Mouse (Mus musculus) left cerebral cortex, adult 9 months (tissue): ENCODE measurements around the gene Chst3.
"Not testable (repeated sequence)": the region's sequence is repeated elsewhere in the genome, so short reads cannot be mapped to it uniquely, and the experiment has no call there.

Source experiments
- DNase-seq, 2 experiments: peaks; one replicate each; pipeline ENCODE4 v3.0.0; 2022; ENCODE audit warnings: low spot score in 2 of 2

The Chst3 gene

DNA sequence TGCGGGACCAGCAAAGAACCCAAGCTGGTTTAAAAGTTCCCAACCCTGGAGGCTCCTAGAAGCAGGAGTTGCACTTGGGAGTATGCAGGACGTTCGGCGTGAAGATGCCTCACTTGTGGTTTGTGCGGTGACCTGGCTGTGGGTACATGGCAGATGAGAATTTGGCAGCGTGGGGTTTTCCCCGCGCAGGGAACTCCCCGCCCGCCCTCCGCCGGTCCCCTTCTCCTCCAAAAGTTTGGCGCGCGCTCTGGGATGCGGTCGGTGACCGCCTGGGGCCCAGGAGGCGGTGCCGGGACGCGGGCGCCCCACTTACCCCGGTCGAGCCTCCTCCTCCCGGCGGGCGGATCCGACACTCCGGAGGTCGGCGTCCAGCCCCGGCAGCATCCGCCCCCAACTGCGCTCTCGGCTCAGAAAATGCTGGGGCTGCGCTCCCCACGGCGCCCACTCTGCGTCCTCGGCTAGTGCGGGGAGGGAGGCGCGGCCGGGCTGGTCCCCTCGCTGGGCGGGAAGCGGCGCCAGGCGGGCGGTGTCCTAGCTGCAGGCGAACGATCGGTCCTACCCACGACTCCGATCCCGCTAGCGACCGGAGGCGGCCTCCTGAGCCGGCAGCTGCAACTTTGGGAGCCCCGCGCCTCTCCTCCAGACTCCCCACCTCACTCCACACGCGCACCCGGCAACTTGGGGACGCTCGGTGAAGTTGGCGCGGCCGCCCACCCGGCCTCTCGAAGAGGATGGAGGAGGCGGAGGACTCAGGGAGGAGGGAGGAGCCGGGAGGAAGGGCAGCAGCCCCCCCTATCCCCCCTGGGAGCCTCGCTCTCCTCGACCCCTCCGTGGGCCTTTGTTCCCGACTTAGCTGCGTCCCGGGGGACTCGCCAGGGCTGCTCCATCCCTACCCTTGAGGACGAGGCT is at the start of gene Chst3:
Gene Chst3 (minus strand): TSS at position 670 of the 909 bp plus-strand sequence.
- no peak for DNase-seq

DNA sequence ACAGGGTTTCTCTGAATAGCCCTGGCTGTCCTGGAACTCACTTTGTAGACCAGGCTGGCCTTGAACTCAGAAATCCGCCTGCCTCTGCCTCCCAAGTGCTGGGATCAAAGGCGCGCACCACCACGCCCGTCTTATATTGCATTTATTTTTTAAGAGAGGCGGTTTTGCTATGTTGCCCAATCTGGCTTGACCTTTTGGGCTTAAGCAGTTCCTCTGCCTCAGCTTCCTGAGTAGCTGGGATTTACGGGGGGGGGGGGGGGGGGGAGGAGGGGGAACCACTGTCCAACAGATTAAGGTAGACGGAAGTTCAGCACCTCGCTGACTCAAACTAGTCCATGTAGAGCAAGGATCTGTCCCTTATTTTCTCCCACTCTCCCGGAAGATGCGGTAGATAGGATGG is 49.7 kb upstream of the Chst3 start:
- DNase-seq, result no peak

DNA sequence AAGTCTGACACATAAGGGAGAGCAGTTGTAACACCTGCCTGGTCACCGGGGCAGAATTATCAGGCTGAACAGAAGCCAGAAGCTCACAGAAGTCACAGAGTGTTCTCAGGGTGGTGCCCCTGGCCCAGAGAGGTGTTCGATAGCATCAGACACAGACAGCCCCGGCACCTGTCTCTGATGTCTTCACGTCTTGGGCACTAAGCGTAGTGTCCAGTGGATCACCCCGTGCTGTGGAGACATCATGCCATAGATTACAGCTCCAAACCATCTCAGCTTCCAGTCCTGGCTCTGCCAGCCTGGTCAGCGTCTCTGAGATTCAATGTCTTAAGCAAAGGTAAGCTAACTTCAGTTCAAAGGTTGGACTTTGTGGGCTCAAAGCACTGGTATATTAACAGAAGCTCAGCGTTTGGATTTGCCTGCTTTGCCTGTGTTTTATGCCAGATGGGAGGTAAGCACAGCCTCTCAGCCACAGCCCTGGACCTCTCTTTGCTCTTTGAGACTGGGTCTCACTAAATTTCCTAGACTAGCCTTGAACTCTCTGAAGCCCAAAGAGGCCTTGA is 47.9 kb upstream of the Chst3 start:
- no peak for DNase-seq

- DNase-seq, result no peak
Measured at GRCm38 (mm10) chr10:60265252-60265651, 46.2 kb upstream of the Chst3 start.

GRCm38 (mm10) chr10:60263351-60263750 is 44.3 kb upstream of the Chst3 start:
- no peak for DNase-seq

DNA sequence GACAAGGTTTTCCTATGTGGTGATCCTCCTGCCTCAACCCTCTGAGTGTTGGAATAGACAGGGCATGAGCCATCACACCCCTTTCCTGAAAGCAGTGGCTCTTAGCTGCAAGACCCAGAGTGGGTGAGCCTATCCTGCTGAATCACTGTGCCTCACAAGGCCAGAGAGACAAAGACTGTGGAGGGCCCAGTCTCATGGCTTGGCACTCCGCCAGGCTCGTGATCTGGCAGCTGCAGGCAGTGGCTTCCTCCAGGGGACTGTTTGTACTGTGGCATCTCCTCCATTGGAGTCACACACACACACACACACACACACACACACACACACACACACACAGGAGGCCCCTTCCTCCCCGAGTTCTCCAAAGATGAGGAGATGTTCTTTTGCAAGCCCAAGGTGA is 43.3 kb upstream of the Chst3 start:
- peak in 1 of 2 experiments; percentile 84 for DNase-seq

- no peak for DNase-seq
Measured at GRCm38 (mm10) chr10:60261530-60261929, 42.5 kb upstream of the Chst3 start.

GRCm38 (mm10) chr10:60260557-60261294 is 41.7 kb upstream of the Chst3 start:
- DNase-seq, result no peak

GRCm38 (mm10) chr10:60257261-60257825 is 38.3 kb upstream of the Chst3 start:
- no peak for DNase-seq

- DNase-seq, result no peak
Measured at GRCm38 (mm10) chr10:60256088-60256487, 37.0 kb upstream of the Chst3 start.

- DNase-seq, result no peak
Measured at GRCm38 (mm10) chr10:60252606-60253005, 33.5 kb upstream of the Chst3 start.

DNA sequence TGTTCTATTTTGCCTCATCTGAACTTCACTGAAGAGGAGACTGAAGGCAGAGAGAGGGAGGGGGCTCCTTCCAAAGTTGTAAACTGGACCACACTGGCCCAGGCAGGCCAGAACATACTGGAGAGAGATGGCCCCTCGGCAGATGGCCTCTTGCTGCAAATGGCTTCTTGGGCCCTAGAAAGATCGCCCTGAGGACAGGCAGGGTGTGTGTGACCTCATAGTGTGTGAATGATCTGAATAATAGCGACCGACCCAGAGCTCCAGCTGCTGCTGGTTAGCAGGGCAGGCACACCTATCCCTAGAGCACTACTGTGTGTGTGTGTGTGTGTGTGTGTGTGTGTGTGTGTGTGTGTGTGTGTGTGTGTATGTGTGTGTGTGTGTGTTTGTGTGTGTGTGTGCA is 33.1 kb upstream of the Chst3 start:
- DNase-seq, result no peak

DNA sequence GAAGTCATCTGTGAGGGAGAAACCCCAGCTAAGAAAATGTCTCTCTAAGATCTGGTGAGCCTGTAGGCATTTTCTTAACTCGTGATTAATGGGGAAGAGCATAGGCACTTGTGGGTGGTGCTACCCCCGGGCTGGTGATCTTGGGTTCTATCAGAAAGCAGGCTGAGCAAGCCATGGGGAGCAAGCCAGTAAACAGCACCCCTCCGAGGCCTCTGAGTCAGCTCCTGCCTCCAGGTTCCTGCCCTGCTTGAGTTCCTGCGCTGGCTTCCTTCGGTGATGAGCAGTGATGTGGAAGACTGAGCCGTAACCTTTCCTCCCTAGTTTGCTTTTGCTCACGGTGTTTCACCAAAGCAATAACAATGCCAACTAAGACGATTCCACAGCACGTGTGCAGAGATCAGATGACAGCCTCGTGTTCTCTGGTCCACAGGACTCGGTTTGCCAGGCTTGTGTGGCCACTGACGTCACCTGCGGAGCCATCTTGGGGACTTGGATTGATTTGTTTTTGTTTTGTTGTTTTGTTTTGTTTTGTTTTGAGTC is 31.4 kb upstream of the Chst3 start:
- no peak for DNase-seq

DNA sequence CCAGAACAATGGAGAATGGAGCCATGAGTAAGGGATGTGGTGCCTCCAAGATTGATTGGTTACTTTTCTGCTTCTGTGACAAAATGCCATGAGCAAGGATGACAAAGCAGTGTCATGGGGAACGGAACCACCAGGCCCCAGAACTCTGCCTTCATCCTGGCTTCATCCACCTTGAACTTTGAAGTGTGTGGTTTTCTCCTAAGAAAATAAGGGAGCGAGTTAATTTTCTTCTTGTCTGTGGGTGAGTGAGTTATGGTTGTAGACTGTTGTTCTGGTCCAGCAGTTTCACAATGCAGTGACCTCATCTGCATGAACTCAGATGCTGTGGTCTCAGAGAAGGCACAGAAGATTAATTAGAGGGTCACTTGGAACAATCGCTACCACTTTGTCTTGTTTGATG is 29.3 kb upstream of the Chst3 start:
- not testable (repeated sequence) for DNase-seq

GRCm38 (mm10) chr10:60246519-60246918 is 27.5 kb upstream of the Chst3 start:
- DNase-seq, result peak in 1 of 2 experiments; percentile 70

DNA sequence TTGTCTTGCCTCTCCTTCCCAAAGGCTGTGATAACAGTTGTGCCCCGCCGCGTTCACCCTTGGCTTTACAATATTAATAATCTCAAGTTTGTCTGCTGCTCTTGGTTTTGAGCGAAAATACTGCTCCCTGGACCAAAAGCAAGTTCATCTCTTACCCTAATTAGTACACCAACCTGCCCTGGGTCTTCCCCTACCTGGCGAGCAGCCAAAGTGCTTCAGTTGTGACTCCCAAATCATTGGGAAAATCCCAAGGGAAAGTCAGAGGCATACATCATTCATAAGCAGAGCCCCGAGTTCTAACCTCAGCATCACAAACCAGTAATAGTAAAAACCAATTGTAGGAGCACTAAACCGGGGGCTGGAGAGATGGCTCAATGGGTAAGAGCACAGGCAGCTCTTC is 26.6 kb upstream of the Chst3 start:
- DNase-seq, result no peak

- DNase-seq, result peak; percentile 61 to 96
Measured at GRCm38 (mm10) chr10:60245041-60245440, 26.0 kb upstream of the Chst3 start.

- no peak for DNase-seq
Measured at GRCm38 (mm10) chr10:60243941-60244340, 24.9 kb upstream of the Chst3 start.

GRCm38 (mm10) chr10:60240416-60240815 is 21.4 kb upstream of the Chst3 start:
- no peak for DNase-seq

GRCm38 (mm10) chr10:60237475-60238154 is 18.6 kb upstream of the Chst3 start:
- DNase-seq, result peak in 1 of 2 experiments; percentile 59

GRCm38 (mm10) chr10:60235876-60236275 is 16.8 kb upstream of the Chst3 start:
- not testable (repeated sequence) for DNase-seq
